Mouse (Mus musculus) lung, postnatal 25 days (tissue): ENCODE results near the gene Gm38431.
A peak's percentile ranks its signal among the peaks of the same experiment; 100 is the strongest.

Experiments used
- DNase-seq: peaks from one replicate; pipeline ENCODE4 v3.0.0; 2022; ENCODE audit warnings: low spot score

Gm38431 gene

DNA sequence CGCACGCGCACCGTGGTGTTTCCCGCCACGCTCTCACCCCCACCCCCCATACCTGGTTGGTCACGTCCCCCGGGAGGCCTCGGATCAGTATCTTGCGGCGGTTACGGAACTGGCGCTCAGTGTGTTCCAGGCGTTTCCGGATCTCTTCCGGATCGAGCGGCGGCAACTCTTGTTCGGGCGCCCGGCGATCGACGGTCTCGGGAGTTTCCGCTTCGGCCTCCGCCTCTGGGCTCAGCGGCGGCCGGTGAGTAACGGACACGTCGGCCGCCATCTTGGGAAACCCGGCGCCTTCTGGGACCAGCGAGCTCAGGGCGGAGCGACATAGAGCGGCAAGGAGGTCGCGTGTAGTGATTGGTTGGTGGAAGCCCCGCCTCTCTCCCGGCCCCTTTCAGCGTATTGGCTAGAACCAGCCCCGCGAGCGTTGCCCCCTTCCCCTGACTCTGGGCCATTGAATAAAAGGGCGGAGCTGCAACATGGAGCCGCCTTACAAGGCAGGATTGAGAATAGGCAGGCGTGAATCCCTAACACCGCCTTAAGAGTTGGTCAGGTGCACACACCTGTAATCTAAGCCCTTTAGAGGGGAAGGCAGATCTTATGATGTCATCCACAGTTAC lies at the start of gene Gm38431, which contains the start of gene Raver1:
Gm38431 (minus strand) TSS at position 291 of the 614 bp plus-strand sequence.
Raver1 (minus strand) TSS at position 302 of the 614 bp plus-strand sequence.
- peak; percentile 99 for DNase-seq

DNA sequence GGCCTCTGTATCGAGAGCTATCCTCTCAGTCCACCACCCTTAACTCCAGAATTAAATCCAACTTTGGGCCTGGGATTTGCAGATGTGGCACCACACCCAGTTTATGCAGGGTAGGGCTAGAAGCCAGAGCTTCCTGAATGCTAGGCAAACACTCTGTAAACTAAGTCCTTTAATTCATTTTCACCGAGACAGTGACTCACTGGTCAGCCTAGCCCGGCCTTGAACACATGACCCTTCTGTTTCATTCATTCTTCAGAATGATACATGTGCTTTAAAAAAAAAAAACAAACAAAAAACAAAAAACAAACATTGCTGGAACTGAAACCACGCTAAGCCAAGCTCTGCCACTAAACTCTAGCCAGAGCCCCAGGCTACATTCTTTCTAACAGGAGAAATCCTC lies 46.6 kb upstream of the Gm38431 start:
- no peak for DNase-seq

DNA sequence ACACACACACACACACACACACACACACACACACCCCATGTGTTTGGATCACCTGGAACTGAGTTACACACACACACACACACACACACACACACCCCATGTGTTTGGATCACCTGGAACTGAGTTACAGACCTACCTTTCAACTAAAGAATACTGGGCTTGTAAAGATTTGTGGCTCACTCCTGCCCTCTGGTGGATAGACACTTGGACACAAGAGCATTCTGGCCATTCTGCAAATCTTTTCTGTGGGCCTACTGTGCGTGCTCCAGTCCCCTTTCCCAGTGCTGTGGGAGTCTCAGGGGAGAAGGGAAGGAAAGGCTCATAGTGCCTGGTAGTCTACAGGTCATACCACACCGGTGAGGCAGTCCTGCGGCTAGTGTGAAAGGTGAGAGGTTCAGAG lies 45.4 kb upstream of the Gm38431 start:
- DNase-seq = peak; percentile 68

DNA sequence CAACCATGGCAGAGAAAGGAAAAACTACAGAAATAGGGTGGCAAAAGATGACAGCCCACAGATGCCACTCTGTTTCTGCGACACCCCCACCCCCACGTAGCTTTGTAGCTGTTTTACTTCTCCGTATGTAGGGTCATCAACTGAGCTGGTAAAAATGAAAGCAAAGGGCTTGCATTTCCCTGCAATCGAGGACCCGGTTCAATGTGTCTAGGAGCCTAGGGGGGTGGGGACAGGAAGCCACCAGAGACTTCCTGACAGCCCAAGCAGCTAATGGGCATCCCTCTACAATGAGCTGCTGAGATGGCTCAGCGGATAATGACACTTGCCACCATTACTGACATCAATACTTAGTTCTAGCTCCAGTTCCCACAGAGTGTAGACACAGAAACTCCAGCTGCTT lies 44.6 kb upstream of the Gm38431 start:
- peak; percentile 41 for DNase-seq

DNA sequence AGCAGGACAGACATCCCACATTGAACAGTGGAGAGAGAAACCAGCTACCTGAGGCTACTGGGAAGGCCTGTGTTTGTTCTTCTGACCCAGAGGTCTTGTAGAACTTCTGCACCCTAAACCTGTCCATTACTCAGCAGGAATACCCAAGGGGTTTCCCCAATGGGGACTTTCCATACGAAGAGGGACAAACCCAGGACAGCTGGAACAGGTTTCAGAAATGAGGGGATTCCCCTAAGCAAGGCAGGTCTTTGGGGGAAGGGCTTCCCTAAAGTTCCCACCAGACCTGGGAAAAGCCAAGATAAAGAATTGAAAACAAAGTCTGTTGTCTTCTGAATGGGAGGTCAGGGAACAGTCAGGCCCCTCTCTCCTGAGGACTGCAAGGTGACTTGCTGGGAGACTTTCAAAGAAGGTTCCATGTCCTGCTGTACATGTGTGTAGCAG lies 44.2 kb upstream of the Gm38431 start:
- no peak for DNase-seq

DNA sequence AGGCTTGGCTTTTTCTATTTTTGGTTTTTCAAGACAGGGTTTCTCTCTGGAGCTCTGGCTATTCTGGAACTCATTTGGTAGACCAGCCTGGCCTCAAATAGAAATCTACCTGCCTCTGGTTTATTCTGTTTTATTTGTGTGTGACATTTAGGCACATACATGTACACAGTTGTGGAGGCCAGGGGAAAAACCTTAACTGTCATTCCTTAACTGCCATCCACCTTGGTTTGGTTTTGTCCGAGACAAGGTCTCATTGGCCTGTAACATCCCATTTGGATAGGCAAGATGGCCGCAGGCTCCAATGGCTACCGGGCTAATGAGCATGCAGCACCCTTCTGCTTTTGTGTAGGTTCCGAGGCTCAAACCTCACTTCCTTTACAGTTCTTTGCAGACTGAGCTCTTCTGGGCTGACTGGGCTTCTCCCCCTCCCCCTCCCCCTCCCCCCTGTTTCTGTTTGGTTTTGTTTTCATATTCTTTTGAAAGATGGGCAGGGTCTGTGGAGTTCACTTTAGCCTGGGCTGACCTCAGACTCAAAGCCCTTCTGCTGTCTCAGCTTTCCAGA lies 43.6 kb upstream of the Gm38431 start:
- DNase-seq = no peak

DNA sequence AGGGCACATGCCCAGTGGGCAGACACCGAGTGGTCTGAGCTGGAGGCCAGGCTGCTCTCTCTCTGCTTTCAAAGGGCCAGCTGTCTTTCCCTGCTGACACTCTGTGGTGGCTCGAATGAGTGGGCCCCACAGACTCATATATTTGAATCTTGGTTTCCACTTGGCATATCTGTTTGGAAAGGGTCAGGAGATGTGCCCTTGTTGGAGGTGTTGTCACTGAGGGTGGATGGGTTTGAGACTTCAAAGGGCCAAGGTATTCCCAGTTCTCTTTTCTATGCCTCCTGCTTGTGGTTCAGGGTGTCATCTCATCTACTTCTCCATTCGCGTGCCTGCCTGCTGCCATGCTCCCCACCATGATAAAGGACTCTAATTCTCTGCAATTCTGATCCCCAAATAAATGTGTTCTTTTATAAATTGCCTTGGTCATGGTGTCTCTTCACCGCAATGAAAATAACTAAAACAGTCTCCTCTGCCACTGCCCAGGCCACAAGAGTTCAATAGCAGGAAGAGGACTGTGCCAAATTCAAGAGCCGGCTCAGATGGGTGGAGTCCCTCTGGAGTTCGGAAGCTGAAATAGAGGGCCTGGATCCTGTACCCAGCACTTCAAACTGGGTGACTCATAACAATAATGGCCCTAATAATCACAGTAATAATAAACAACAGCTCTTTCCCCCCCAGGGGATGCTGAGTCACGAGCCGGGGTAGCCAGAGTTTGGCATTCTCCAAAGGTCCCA lies 43.0 kb upstream of the Gm38431 start:
- peak; percentile 83 for DNase-seq

DNA sequence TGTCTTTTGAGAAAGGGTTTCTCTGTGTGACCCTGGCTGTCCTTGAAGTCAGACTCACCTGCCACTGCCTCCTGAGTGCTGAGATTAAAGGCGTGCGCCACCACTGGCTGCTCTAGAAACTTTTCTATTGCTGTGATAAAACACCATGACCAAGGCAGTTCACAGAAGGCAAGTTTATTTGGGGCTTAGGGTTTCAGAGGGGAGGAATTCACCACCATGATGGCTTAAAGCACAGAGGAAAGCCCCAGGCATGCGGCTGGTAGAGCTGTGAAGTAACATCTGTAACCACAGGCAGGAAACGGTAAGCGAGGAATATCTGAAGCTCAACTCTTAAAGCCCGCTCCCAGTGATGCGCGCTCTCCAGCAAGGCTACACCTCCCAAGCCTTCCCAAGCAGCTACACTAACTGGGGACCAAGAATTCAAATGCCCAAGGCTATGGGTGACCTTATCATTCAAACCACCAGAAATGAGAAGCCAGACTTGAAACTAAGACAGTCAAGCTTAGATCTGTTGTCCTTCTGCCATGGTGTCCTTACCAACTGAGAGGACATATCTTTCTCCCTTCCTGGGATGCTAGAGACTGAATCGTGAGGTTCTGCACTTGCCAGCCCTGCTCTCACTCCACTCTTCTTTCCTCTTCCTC lies 41.4 kb upstream of the Gm38431 start:
- DNase-seq = no peak

DNA sequence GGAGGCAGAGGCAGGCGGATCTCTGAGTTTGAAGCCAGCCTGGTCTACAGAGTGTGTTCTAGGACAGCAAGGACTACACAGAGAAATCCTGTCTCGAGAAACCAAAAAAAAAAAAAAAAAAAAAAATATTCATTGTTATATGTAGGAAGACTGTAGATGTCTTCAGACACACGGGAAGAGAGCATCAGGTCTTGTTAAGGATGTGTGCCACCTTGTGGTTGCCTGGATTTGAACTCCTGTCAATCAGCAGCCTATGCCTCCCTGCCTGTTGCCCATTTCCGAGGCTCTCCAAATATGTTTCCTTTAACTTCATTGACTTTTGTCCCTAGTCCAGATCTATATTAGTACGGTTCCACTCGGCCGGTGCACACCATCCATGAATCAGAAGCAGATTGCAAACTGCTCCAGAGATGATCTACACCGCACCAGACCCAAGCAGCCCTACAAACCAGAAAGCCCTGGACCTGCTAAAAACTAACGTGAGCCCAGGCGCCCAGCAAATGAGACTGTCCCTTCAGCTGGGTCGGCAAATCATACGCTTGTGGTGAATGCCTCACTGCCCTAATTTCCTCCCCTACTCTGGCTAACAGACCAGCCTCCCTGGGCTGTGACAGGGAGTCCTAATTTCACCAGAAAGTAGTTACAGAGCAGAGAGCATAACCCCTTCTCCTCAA lies 40.4 kb upstream of the Gm38431 start:
- DNase-seq = no peak

DNA sequence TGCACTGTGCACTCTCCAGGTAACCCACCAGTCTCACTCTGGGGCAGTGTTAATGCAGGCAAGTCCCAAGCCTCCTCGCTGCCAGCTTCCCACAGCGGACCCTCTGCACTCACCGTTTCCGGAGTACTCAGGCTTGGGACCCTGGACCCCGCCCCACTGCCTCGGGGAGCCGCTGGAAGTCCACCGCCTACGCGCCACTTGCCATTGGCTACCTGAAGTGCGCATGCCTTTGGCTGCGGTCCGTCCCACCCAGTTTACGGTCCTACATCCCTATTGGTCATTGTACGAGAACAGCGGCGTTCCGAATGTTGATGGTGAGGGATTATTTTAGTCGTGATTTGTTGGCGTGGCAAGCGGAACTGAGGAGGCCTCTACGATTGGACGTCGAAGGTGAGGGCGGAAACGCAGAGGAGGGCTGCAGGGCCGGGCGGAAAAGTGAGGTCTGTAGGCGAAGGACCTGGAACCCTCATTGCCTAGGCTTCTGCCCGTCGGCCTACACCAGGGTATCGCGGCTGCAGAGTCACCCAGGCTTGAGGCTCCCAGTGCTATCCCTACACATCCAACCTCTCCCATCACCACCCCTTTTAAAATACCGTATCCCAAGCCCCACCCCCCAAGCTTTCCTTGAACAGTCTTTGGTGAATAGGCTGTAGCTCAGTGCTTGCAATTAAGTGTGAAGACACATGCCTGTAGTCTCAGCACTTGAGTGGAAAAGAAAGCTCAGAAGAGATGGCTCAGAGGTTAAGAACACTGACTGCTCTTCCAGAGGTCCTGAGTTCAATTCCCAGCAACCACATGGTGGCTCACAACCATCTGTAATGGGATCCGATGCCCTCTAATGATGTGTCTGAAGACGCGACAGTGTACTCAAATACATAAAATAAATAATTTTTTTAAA lies 39.5 kb upstream of the Gm38431 start, which contains the start of gene Tyk2:
Tyk2 (minus strand) TSS at position 185 of the 898 bp plus-strand sequence.
- peak; percentile 98 for DNase-seq

DNA sequence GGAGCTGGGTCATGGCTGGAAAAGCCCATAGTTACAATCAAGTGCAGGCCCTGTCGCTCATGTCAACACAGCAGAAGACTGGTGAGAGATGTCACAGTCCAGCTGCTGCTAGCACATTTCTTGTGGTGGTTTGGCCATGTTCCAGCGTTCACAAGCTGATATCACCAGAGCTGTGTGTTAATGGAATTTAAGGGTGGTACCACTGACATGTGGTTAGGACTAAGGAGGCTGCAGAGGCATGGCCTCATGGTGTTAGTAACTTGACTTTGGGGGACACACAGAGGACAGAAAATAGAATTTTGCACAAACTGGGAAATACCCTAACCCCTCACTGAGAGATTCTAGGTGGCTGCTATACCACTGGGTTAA lies 34.4 kb upstream of the Gm38431 start:
- no peak for DNase-seq

DNA sequence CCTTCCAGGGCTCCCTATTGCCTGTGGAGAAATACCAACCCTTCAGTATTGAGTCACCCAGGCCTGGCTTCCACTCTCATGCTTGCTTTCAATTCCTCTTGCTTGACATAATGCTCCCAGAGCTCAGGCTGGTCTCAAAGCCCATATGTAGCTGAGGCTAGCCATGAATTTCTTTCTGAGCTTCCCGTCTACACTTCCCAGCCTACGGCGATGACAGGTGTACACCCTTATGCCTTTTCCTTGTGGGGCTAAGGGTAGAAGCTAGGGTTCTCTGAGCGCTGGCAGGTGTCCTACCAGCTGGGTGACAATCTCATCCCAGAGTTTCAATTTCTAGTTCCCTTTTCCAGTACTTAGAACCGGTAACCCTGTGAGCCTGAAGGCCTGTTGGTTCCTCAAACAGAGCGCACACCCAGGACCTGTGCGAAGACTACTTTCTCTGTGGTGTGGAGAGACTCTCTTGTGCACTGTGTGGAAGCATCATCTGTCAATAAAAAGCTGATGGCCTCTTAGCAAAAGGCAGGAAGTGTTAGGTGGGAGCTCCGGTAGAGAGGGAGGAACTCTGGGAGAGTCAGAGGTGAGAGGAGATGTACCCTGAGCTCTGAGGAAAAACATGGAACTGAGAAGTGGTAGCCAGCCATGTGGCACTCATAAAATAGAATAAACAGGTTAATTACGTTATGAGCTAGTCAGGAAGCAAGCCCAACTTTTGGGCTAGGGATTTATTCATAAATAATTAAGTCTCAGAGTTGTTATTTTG lies 33.9 kb upstream of the Gm38431 start:
- DNase-seq = no peak

DNA sequence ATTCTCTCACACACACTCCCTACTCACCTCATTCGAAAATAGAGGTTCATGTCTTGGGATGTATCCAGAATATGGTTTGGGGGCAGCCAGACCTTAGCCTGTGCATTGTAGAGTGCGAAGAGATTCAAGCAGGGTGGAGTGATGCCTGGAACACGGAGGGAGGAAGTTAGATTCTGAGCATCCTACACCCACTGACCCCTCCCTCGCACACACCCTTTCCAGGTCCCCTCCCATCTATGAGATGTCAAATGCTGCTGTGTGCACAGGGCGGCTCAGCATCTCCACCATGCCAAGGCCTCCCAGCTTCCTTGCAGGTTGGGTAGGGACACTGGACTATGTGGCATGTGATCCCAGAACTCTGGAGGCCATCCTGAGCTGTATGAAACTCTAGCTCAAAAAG lies 33.0 kb upstream of the Gm38431 start:
- no peak for DNase-seq

DNA sequence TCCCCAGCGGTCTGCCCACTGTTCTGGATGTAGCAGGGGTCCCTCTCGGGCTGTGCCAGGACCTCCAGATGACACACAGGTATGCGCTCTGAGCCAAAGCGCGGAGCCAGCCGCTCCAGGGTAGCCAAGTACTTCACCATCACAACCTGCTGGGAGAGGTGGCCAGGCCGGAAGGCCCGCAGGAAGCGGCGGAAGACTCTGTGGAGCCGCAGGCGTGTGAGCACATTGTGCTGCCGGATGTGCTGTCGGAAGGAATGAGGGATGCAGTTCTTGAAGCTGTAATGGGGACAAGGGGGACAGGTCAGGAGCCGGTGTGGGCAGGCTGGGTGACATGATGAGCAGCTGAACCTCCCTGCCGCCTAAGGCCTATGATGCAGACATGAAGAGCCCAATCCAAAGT lies 29.7 kb upstream of the Gm38431 start:
- DNase-seq = no peak

DNA sequence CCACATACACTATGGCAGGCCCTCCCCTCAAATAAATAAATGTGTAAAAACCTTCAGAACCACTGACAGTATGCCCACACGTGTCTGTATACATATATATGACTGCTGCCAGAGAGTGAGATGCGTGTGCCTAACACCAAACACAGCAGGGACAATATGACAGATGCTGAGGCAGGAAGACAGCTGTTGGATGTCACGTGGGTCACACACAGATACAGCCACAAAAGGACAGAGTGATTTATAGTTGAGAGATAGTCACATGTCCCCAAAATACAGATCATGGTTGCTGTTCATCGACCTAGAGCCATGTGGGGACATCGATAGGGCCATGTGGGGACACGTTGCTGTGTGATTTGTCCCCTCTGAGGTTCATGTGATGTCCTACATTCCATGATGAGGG lies 25.3 kb upstream of the Gm38431 start:
- DNase-seq = no peak

DNA sequence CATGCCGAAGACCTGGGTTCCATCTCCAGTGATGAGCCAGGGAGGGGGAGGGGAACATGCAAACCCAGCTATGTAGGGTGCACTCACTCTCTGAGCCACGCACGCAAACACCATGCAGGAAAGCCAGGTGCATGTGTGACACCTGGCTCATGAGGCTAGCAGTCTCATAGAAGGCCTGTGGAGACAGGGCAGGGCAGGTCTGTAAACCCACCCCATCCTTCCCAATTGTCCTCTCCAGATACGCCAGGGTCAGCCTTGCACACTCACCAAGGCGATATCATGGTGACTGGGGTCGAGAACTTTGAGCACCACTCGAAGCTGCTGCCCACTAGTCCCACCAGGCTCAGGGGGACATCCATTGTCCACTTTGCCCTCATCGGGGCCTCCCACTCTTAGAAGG lies 23.3 kb upstream of the Gm38431 start:
- DNase-seq = no peak

DNA sequence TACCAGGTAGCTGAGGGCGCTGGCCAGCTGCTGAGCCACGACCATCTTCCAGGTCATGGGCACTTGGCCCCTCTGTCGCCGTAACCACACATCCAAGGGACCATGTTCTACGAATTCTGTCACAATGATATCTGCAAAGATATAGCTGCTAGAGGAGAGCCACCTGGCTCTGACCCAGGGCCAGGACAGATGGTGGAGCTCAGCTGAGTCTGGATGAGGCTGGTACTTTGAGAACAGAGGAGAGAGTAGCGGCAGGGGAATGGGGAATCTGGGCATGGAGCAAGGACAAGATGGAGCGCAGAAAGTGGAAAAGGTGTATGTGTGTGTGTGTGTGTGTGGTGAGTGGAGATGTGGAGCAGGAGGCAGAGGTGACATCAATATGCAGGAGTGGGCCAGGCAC lies 22.4 kb upstream of the Gm38431 start:
- no peak for DNase-seq

DNA sequence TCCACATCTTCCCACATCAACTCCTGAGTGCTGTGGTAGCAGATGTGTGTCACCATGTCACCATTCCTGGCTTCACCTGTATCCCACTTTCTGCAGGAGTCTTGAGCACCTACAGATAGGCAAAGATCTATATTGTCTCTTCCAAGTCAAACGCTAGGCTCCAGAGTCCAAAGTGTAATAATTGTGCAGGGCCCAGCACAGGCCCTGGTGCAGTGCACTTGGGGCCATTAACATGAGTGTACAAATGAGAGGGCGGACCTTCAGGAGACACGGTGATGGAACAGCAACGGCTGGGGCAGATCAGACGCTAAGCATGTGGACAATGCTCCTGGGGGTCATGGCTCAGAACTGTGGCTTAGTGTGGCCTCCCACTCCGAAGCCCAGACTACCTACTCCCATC lies 22.0 kb upstream of the Gm38431 start:
- DNase-seq = no peak

DNA sequence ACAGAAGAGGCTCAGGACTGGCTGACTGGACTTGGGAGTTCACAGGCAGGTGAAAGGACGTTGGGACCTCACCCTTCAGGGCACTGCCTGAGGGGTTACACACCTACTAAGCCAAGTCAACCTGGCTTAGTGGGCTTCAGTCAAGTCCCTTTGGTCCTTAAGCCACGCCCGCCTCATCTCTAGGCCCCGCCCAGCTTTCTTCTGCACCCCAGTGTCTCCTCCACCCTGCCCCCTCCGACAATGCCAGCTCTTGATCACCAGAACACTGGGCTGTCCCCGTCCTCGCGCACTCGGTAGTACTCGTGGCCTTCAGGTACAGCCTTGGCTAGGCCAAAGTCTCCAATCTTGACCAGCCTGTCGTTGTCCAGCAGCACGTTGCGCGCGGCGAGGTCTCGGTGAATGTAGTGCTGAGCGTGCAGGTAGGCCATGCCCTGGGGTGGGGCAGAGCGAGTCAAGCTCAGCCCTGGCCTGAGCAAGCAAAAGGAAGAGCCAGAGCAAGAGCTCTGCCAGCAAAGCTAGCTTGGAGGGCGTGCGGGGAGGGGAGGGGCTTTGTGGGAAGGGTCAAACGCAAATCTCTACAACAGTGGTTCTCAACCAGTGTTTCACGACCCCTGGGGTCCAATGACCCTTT lies 15.9 kb upstream of the Gm38431 start:
- no peak for DNase-seq
